ENCODE assay signal across 27 mouse cellular contexts in the genomic region with DNA sequence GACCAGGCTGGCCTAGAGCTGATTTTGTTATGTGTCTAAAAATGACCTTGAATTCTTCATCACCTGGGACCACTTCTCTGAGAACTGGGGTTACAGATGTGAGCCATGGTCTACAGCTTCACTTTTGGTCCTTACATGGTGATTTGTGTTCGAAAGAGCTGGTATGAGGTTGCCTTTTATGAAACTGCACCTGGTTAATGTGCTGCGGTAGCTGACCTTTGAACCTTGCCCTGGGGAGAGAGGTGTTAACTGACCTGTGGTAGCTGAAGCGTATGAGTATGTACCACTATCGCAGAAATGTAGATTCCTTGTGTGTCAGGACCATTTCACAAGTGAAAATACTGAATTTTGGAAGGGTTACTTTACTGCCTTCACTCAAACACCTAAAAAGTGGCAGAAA.
DNase-seq lines count a peak whose midpoint lies in the region; ATAC-seq lines count a peak whose summit lies in the region.
"Had no signal": no experiment of that assay in that cellular context is flagged by ENCODE, and none has a peak within 500 bp of the region (broad histone marks: within the 10 kb centered on the region; RNA-seq: fewer than 3 reads in every experiment).

No protein-coding gene starts in this region.

- H3K27ac ChIP-seq in limb, embryonic 11.5 days (replicated peaks; ENCODE audit: low read depth, low read length): no peak overlapping the region
- no peak overlapping the region for H3K27ac ChIP-seq in limb, embryonic 10.5 days
- H3K27ac ChIP-seq in hindbrain, embryonic 13.5 days: no peak overlapping the region
- H3K27ac ChIP-seq: heart, embryonic 15.5 days; hindbrain, embryonic 12.5 days; limb, embryonic 12.5 days; midbrain, embryonic 13.5 days; neural tube, embryonic 15.5 days; stomach, embryonic 15.5 days had no signal

- no peak for ATAC-seq in limb, embryonic 11.5 days (ENCODE audit: insufficient number of reproducible peaks, low FRiP score, low TSS enrichment, low read depth)
- ATAC-seq in hindbrain, embryonic 13.5 days (ENCODE audit: low FRiP score): no peak
- ATAC-seq: activated CD4-positive, CD25-positive, alpha-beta regulatory T cell, adult 4 months; forebrain, embryonic 16.5 days; intestine, embryonic 16.5 days; liver, postnatal 0 days; midbrain, embryonic 13.5 days had no signal

- peak; percentile 35 for DNase-seq in embryo, embryonic 10 days (ENCODE audit: low spot score)
- DNase-seq in embryo, embryonic 10.5 days (ENCODE audit: low spot score): no peak
- peak; percentile 50 for DNase-seq in limb, embryonic 11.5 days (ENCODE audit: low spot score)
- no peak for DNase-seq in limb, embryonic 10.5 days (ENCODE audit: low spot score)
- peak; percentile 51 for DNase-seq in kidney, postnatal 14 days
- no peak for DNase-seq in adrenal gland, postnatal 4 days (ENCODE audit: low spot score in 2 of 2)
- DNase-seq: adrenal gland, adult 8-10 months; cerebellum, adult 9-11 months; heart, postnatal 36 days; layer of hippocampus, adult 9-11 months; liver, postnatal 0 days; lung, postnatal 36 days; retina, postnatal 1 day; right cerebral cortex, postnatal 14 days had no signal

- no peak overlapping the region for H3K4me2 ChIP-seq in limb, embryonic 11.5 days (ENCODE audit: low read depth, severe bottlenecking)
- H3K4me2 ChIP-seq in hindbrain, embryonic 13.5 days: no peak overlapping the region
- H3K4me2 ChIP-seq: heart, embryonic 15.5 days; hindbrain, embryonic 12.5 days; limb, embryonic 12.5 days; liver, embryonic 11.5 days; midbrain, embryonic 13.5 days; neural tube, embryonic 15.5 days; stomach, embryonic 15.5 days had no signal

- WGBS in limb, embryonic 11.5 days: 36% methylated on average over 4 of the region's 4 CpGs
- WGBS in limb, embryonic 10.5 days: 41% methylated on average over 4 of the region's 4 CpGs
- 86% methylated on average over 4 of the region's 4 CpGs for WGBS in hindbrain, embryonic 13.5 days

- H3K9me3 ChIP-seq in limb, embryonic 11.5 days (ENCODE audit: control insufficient read depth, low read length): no peaks in the 10 kb centered on the region
- H3K9me3 ChIP-seq in limb, embryonic 10.5 days (replicated peaks): no peaks in the 10 kb centered on the region
- H3K9me3 ChIP-seq in hindbrain, embryonic 13.5 days: no peaks in the 10 kb centered on the region
- H3K9me3 ChIP-seq: heart, embryonic 15.5 days; limb, embryonic 12.5 days; midbrain, embryonic 13.5 days; neural tube, embryonic 15.5 days; stomach, embryonic 15.5 days had no signal

- no peaks in the 10 kb centered on the region for H3K36me3 ChIP-seq in limb, embryonic 11.5 days (ENCODE audit: control insufficient read depth, insufficient read depth, low read length)
- no peaks in the 10 kb centered on the region for H3K36me3 ChIP-seq in limb, embryonic 10.5 days
- no peaks in the 10 kb centered on the region for H3K36me3 ChIP-seq in hindbrain, embryonic 13.5 days
- H3K36me3 ChIP-seq: heart, embryonic 15.5 days; hindbrain, embryonic 12.5 days; limb, embryonic 12.5 days; midbrain, embryonic 13.5 days; neural tube, embryonic 15.5 days; stomach, embryonic 15.5 days had no signal

- H3K4me1 ChIP-seq in limb, embryonic 11.5 days (ENCODE audit: control insufficient read depth, insufficient read depth, low read length): peaks cover 3% of the 10 kb centered on the region; the same call in 1 of the 2 replicates
- H3K4me1 ChIP-seq in limb, embryonic 10.5 days: peaks cover 30% of the 10 kb centered on the region
- 0 out of 2 replicates have a peak, but pooled peaks cover 3% of the 10 kb centered on the region for H3K4me1 ChIP-seq in hindbrain, embryonic 13.5 days (replicated peaks)
- H3K4me1 ChIP-seq: heart, embryonic 15.5 days; neural tube, embryonic 15.5 days; stomach, embryonic 15.5 days had no signal

- no peak overlapping the region for H3K4me3 ChIP-seq in limb, embryonic 11.5 days (ENCODE audit: low read depth, low read length)
- no peak overlapping the region for H3K4me3 ChIP-seq in limb, embryonic 10.5 days
- no peak overlapping the region for H3K4me3 ChIP-seq in hindbrain, embryonic 13.5 days
- H3K4me3 ChIP-seq: erythroblast, embryonic 14.5 days; heart, embryonic 15.5 days; hindbrain, embryonic 12.5 days; limb, embryonic 12.5 days; midbrain, embryonic 13.5 days; neural tube, embryonic 15.5 days; stomach, embryonic 15.5 days had no signal

- H3K27me3 ChIP-seq in limb, embryonic 11.5 days (ENCODE audit: control insufficient read depth, insufficient read depth, low read length): no peaks in the 10 kb centered on the region
- H3K27me3 ChIP-seq in limb, embryonic 10.5 days (ENCODE audit: low read depth, poor library complexity, severe bottlenecking): no peaks in the 10 kb centered on the region
- H3K27me3 ChIP-seq in hindbrain, embryonic 13.5 days: no peaks in the 10 kb centered on the region
- H3K27me3 ChIP-seq: CH12.LX; heart, embryonic 15.5 days; hindbrain, embryonic 12.5 days; limb, embryonic 12.5 days; midbrain, embryonic 13.5 days; neural tube, embryonic 15.5 days; stomach, embryonic 15.5 days had no signal

- H3K9ac ChIP-seq in limb, embryonic 11.5 days (ENCODE audit: low read length): no peak overlapping the region
- H3K9ac ChIP-seq in hindbrain, embryonic 13.5 days: no peak overlapping the region
- H3K9ac ChIP-seq: heart, embryonic 15.5 days; hindbrain, embryonic 12.5 days; limb, embryonic 12.5 days; liver, postnatal 0 days; midbrain, embryonic 13.5 days; neural tube, embryonic 15.5 days; stomach, embryonic 15.5 days had no signal

Comparison
In these comparisons a context has a peak if more than half of its experiments do, and no peak if none do; other contexts are left out.
1. DNase-seq: peak in embryo, embryonic 10 days (single experiment), limb, embryonic 11.5 days (single experiment) and kidney, postnatal 14 days (single experiment); none in embryo, embryonic 10.5 days (single experiment), limb, embryonic 10.5 days (single experiment) and adrenal gland, postnatal 4 days (0 of 2).